Mouse (Mus musculus): Measurements from ENCODE around the gene Grb2.

Gene Grb2

GRCm38 (mm10) chr11:115708209-115708876, at the start of gene Grb2:
Gene Grb2, minus strand, starts transcription at chr11:115708597.
- DNase-seq: peak; percentile 98 to 99

- no peak for DNase-seq
Measured at GRCm38 (mm10) chr11:115753485-115753884, 45.1 kb upstream of the Grb2 start.

DNA sequence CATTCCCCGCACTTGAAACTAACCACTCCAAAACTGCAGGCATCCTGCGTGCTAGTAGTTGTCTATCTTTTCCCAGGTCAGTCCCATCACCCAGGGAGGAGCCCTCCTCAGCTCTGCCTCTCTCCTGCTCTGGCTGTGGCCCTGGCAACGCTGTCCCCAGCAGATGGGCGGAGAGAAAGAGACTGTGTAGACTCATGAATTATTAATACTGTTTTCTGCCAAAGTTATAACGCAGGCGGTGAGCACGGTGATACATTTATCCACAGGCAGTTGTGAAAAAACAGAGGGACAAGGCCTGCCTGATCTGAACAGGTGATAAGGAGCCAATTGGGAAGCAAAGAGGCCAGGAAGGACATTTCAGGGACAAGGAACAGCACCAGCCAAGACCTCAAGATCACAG, 44.3 kb upstream of the Grb2 start:
- no peak for DNase-seq

- DNase-seq: no peak
Measured at GRCm38 (mm10) chr11:115751725-115752124, 43.3 kb upstream of the Grb2 start.

- no peak for DNase-seq
Measured at GRCm38 (mm10) chr11:115749834-115750233, 41.4 kb upstream of the Grb2 start.

- no peak for DNase-seq
Measured at GRCm38 (mm10) chr11:115747351-115747750, 39.0 kb upstream of the Grb2 start.

- no peak for DNase-seq
Measured at GRCm38 (mm10) chr11:115746762-115747161, 38.4 kb upstream of the Grb2 start.

DNA sequence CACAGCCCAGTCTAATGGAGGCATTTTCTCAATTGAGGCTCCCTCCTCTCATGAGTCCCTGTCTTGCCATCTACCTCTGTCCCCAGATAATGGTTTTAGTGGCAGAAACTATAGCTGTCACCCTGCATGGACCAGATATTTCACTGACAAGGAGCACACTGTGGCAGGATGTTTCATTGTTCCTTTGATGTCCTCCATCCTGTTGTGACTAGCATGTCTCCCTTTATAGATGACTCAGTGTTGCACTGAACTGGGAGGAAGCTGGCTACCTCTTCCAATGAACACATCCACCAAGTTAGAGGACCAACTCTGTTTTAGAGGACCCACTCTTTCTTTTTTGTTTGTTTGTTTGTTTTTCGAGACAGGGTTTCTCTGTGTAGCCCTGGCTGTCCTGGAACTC, 37.7 kb upstream of the Grb2 start:
- DNase-seq: no peak

DNA sequence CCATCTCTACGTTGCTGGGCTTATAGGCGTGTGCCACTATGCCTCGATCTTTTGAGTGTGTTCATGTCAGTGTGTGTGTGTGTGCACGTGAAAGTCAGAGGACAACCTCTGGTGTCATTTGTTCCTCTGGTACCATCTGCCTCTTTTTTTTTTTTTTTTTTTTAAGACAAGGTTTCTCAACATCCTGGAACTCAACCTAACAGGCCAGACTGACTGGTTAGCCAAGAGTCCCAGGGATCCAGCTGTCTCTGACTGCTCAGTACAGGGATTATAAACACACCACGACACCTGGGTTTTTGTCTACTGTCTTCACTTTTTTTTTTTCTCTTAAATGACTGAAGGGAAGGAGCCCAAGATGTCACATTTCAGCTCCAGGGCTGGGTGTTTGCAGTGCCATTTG, 36.0 kb upstream of the Grb2 start:
- DNase-seq: no peak

DNA sequence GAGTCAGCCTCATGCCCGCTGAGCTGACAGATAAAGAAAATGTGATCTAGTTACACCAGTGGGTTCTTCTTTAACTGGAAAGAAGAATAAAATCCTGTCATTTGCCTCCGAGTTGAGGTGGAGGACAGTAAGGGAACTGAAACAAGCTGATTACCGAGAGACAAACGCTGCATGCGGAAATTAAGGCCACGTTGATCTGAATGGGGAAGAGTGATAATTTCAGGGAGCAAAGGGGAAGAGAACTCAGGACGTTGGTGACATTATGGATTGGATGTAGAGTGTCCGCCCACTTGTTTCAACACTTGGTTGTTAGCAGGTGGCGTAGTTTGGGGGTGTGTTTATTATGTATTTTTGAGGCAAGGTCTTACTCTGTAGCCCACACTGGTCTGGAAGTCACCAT, 34.5 kb upstream of the Grb2 start:
- DNase-seq: no peak

- no peak for DNase-seq
Measured at GRCm38 (mm10) chr11:115741070-115741469, 32.7 kb upstream of the Grb2 start.

- DNase-seq: no peak
Measured at GRCm38 (mm10) chr11:115738275-115738885, 30.0 kb upstream of the Grb2 start.

DNA sequence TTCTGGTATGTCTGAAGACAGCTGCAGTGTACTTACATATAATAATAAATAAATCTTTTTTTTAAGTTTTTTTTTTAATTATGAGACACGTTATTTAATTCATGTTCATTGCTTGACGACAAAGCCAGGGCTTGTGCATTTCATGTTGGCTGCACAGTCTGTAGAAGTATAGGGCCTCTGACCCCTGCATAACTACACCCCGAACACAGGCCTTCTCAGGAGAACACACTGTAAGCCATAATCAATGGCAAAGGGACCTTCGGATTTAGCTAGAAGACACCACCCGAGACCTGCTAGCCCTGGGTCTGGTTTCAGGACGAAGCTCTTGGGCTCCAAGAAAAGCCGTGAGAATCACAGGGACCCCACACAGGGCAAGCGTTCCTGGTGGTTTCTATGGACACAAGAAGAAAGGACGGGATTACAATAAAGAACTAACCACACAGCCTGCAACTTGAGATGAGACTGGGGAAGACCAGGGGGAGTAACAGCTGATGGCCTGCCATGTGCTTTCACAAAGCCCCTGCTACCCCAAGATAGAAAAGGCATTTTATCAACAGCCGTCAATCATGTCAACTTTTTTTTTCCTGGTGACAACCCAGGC, 29.3 kb upstream of the Grb2 start:
- DNase-seq: no peak

DNA sequence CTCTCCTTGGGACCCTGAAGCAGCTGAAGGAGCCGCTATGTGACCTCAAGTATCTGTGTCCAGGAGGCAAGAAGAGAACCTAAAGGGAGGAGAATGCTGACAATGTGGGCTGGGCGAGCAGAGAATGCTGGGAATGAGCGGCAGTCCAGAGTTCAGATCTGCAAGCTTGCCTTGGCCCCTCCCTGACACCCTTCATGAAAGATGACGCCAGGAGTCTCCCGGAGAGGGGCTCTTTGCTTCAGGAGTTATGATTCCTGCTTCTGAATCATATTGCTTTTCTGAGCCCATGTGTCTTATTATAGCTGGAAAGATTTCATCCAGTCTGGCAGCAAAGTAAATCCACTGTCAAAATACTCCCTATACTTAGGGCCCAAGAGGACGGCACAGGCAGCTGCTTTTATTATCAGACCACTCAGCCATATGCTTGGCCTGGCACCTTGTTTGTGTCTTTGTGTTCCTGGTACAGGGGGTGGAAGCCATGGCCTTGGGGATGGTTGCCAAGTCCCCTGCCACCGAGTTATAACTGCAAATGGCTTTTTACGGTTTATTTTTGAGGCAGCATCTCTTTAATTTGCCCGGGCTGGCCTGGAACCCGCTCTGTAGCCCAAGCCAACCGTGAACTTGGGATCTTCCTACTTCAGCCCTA, 25.8 kb upstream of the Grb2 start:
- DNase-seq: no peak

DNA sequence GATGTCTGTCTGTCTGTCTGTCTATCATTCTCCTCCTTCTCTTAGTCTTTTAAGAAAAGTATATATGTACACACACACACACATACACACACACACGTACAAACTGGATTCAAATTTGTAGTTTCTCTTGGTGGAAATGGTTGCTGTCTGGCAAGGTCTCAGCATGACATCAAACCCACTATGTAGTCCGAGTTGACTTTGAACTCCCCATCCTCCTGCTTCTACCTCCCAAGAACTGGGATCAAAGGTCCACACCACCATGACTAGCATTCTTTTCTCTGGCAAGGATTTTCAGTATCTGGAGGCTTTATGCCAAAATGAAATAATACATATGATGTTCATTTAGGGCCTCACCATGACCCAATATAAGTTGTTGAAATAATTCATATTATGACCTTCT, 14.8 kb upstream of the Grb2 start:
- DNase-seq: no peak

DNA sequence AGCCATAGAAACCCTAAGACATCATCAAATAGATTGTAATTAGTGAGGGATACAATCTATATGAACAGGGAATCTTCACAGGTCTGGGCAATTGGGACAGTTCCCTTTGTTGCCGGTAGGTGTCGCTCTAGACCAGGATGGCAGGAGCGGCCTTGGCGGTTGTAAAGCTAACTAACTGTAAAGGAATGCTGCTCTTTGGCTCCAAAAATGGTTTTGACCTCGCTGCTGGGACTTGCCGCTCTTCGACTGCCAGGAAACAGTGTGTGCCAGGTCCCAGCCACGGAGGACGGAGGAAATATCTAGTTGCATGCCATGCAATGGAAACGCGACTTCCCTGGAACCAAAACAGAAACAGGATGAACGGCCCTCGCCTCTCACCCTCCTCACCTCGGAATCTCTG, 14.2 kb upstream of the Grb2 start:
- peak; percentile 87 to 91 for DNase-seq

DNA sequence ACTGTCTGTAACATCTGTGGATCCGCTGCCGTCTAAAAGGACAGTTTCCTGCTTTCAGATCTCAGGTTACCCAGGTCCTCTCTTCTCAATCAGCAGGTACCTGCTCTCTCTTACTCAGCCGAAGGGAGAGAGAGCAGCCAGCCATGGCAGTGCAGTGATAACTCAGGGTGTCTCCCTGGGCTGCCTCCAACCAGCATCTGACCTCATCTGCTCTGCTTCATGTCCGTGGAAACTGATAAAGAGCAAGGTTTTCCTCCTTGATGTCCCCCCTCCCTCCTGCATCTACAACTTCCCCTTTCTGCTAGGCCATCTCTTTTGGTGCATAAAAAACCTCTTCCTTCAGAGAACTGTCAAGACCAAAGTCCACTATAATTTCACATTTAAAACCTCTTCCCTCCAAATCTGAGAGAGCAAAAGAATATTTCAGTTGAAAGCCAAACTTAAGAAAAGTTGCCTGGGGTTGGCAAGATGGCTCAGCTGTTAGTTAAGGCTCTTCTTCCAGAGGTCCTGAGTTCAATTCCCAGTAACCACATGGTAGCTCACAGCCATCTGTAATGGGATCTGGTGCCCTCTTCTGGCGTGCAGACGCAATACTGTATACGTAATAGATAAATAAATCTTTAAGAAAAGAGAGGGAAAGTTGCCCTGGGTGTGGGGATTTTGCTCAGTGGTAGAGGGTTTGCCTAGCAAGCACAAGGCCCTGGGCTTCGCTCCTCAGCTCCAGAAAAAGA, 9.4 kb upstream of the Grb2 start:
- DNase-seq: peak in 1 of 2 experiments; percentile 46

GRCm38 (mm10) chr11:115716410-115717338, 8.3 kb upstream of the Grb2 start:
- peak in 1 of 2 experiments; percentile 36 for DNase-seq

- DNase-seq: peak; percentile 42 to 77
Measured at GRCm38 (mm10) chr11:115714491-115714890, 6.1 kb upstream of the Grb2 start.

DNA sequence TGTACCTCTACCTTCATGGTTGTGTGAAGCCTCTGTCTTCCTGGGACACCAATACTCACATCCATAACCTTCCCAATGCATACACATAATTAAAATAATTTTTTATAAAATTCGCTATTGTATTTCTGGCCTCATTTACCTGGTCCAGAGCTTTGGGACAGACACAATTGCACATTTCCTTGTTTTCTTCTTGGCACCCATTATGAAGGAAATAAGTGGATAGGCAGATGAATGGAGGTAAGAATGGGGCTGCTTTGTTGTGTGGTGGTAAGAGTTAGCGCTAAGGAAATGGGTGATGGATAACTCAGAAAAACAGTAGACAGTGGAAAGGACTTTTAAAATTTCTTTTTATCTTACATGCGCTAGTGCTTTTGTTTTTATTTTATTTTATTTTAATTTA, 5.0 kb upstream of the Grb2 start:
- no peak for DNase-seq

DNA sequence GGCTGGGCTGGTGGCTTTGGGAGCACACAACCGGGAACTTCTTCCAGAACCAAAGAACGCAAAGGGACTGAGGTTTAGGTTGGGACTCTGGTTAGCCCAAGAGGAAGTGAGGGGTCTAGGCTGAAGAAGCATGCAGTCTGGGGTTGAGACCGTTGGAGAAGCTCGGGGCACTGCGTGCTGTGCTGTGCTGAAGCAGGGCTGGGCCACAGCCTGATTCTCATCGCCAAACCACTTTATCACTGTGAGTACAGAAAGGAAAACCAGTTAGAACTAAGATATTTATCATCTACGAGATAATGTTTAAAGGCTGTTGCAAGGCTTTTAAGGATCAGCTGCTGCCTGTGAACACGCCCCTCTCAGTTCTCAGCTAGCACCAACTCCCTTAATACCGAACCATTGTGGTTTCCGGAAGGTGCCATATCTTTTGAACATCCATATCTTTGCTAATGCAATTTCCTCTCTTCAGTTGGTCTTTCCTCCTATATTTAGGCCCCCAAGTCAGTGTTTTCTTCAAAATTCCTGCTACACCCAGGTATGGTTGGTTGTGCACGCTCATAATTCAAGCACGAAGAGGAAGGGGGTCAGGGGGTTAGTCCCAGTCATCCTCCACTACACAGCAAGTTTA, 4.4 kb upstream of the Grb2 start:
- DNase-seq: no peak

GRCm38 (mm10) chr11:115712268-115712667, 3.9 kb upstream of the Grb2 start:
- DNase-seq: peak in 1 of 2 experiments; percentile 32
